Mouse (Mus musculus) retina, postnatal 1 day (tissue): Measurements from ENCODE around the gene Irf5.
"Not testable (repeated sequence)": the region's sequence is repeated elsewhere in the genome, so short reads cannot be mapped to it uniquely, and the experiment has no call there.

Source experiments
- DNase-seq: peaks from one replicate; pipeline ENCODE4 v3.0.0-alpha.2; 2012

The Irf5 gene

GRCm38 (mm10) chr6:29528165-29528505 is 1.7 kb downstream of the Irf5 start:
- DNase-seq = no peak

GRCm38 (mm10) chr6:29528561-29529443 is 2.4 kb downstream of the Irf5 start:
- peak; percentile 23 for DNase-seq

GRCm38 (mm10) chr6:29529444-29529820 is 3.0 kb downstream of the Irf5 start:
- no peak for DNase-seq

- no peak for DNase-seq
Measured at GRCm38 (mm10) chr6:29530050-29530449, 3.6 kb downstream of the Irf5 start.

GRCm38 (mm10) chr6:29535316-29535715 is 8.9 kb downstream of the Irf5 start:
- no peak for DNase-seq

GRCm38 (mm10) chr6:29536651-29537193 is 10.3 kb downstream of the Irf5 start:
- DNase-seq = peak; percentile 48

GRCm38 (mm10) chr6:29537221-29537620 is 10.8 kb downstream of the Irf5 start:
- DNase-seq = no peak

- DNase-seq = peak; percentile 63
Measured at GRCm38 (mm10) chr6:29539502-29539901, 13.1 kb downstream of the Irf5 start.

- DNase-seq = peak; percentile 79
Measured at GRCm38 (mm10) chr6:29540223-29540622, 13.8 kb downstream of the Irf5 start.

GRCm38 (mm10) chr6:29540956-29541355 is 14.5 kb downstream of the Irf5 start:
- DNase-seq = no peak

GRCm38 (mm10) chr6:29545611-29546010 is 19.2 kb downstream of the Irf5 start:
- DNase-seq = no peak

GRCm38 (mm10) chr6:29547582-29547981 is 21.2 kb downstream of the Irf5 start:
- DNase-seq = no peak

GRCm38 (mm10) chr6:29548086-29548485 is 21.7 kb downstream of the Irf5 start:
- no peak for DNase-seq

- DNase-seq = no peak
Measured at GRCm38 (mm10) chr6:29552526-29552925, 26.1 kb downstream of the Irf5 start.

GRCm38 (mm10) chr6:29557112-29557511 is 30.7 kb downstream of the Irf5 start:
- no peak for DNase-seq

- not testable (repeated sequence) for DNase-seq
Measured at GRCm38 (mm10) chr6:29576388-29576787, 50.0 kb downstream of the Irf5 start.

- DNase-seq = no peak
Measured at GRCm38 (mm10) chr6:29580770-29581169, 54.3 kb downstream of the Irf5 start.

GRCm38 (mm10) chr6:29581202-29581601 is 54.8 kb downstream of the Irf5 start:
- no peak for DNase-seq
